Mouse (Mus musculus) heart, embryonic 10.5 days (tissue): ENCODE results near the gene N4bp2l2. TPM values are rescaled to one million over a fixed set of nuclear protein-coding genes. Genes with fewer than 3 reads are reported as not detected.
"Not testable (repeated sequence)": the region's sequence is repeated elsewhere in the genome, so short reads cannot be mapped to it uniquely, and the experiment has no call there.

ENCODE experiments used
- DNase-seq: peaks from one replicate; pipeline ENCODE4 v3.0.0-alpha.2; 2017; ENCODE audit warnings: low spot score
- H3K27ac ChIP-seq: fragments of 300-500 bp; sonication (generic); 2 replicates; pipeline ENCODE4 v1.5.1; 2016; ENCODE audit warnings: mild to moderate bottlenecking
- H3K27me3 ChIP-seq: fragments of 300-500 bp; sonication (generic); 2 replicates; pipeline ENCODE4 v1.6.1; 2016; ENCODE audit warnings: mild to moderate bottlenecking; ENCODE audit not compliant: poor library complexity, insufficient read depth, severe bottlenecking
- H3K36me3 ChIP-seq: fragments of 300-500 bp; sonication (generic); 2 replicates; pipeline ENCODE4 v1.6.1; 2016; ENCODE audit warnings: mild to moderate bottlenecking, moderate library complexity
- H3K4me1 ChIP-seq: fragments of 300-500 bp; sonication (generic); 2 replicates; pipeline ENCODE4 v1.6.1; 2016; ENCODE audit warnings: mild to moderate bottlenecking
- H3K4me3 ChIP-seq: fragments of 300-500 bp; sonication (generic); 2 replicates; pipeline ENCODE4 v1.5.1; 2016; ENCODE audit warnings: mild to moderate bottlenecking, moderate library complexity
- H3K9me3 ChIP-seq: fragments of 300-500 bp; sonication (generic); 2 replicates; pipeline ENCODE4 v1.6.1; 2016; ENCODE audit warnings: mild to moderate bottlenecking, moderate library complexity
- WGBS: fragments of 180-500 bp; shearing (Covaris S2); methylation state at CpG from one replicate; pipeline ENCODE4 v1.1.7; 2016; 5-methylcytosine and 5-hydroxymethylcytosine counted together
- polyA plus RNA-seq: library from polyadenylated mRNA; unstranded; fragments of >200 nt; fragmentation: Nextera tagmentation; extraction: Ambion mirVana; gene quantifications from 2 replicates; pipeline ENCODE4 v1.2.1, GENCODE M21; 2016

N4bp2l2 gene
- polyA plus RNA-seq, 1 experiment from 2014 or later, result 37.5 TPM

DNA sequence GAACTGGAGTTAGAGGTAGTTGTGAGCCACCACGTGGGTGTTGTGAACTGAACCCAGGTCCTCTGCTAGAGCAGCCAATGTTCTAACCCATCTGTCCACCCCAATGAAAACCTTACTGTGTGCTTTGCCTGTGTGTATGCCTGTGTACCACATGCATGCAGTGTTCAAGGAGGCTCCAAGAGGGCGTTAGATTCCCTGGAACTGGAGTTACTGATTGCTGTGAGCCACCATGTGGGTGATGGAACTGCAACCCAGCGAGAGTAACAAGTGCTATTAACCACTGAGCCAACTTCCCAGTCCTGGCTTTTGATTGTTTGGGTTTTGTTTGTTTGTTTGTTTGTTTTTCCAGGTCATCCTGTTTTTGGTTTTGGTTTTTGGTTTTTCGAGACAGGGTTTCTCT lies 2.7 kb upstream of the N4bp2l2 start:
- Histone ChIP-seq H3K4me3 (no peak overlapping the region), H3K27me3 (no peaks in the 10 kb centered on the region), H3K27ac (no peak overlapping the region), H3K4me1 (0 out of 2 replicates have a peak, but pooled peaks cover 4% of the 10 kb centered on the region), H3K36me3 (no peaks in the 10 kb centered on the region), H3K9me3 (no peaks in the 10 kb centered on the region)
- DNase-seq, result no peak
- 59% methylated on average over 4 of the region's 4 CpGs for WGBS

DNA sequence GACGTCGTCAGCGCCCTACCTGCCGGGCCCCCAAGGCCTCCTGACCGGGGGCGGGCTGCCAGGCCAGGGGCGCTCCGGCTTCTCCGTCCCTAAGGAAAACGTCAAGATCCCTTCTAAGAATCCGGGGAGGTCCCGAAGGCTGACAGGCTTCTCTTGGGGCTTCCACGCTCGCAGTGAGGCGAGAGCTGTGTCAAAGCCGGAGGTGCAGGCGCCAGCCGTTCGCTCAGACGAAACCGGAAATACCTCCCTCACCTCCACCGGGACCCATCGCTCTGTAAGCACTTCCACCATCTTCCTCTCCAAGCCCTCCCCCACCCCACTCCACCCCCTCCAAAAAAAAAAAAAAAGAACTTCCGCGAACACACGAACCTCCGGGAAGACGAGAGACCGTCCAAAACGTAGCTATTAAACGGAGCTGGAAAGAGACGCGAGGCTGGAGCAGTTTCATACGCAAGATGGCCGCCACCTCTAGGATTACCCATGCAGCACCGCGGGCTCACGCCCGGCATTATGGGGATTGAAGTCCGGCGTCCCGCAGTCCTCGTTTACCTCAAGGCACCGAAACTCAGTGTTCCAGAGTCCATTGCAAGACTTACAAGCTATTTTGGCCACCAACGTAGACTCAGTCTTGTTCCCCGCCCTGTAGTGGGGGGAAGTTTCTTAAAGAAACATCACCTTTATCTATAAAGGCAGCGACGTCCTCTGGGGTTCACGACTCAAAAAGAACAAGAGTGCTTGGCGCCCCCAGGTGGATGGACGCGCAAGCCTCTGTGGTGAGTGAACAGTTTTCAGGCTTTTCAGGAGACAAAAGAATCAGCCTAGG lies 640 bp downstream of the N4bp2l2 start:
- Histone ChIP-seq H3K27ac (peak overlapping the region; percentile 96), H3K36me3 (peaks cover 20% of the 10 kb centered on the region), H3K4me3 (peak overlapping the region; percentile 96), H3K9me3 (no peaks in the 10 kb centered on the region), H3K4me1 (0 out of 2 replicates have a peak, but pooled peaks cover 5% of the 10 kb centered on the region), H3K27me3 (no peaks in the 10 kb centered on the region)
- peak; percentile 98 for DNase-seq
- WGBS, result under 1% methylated on average over 52 of the region's 52 CpGs

DNA sequence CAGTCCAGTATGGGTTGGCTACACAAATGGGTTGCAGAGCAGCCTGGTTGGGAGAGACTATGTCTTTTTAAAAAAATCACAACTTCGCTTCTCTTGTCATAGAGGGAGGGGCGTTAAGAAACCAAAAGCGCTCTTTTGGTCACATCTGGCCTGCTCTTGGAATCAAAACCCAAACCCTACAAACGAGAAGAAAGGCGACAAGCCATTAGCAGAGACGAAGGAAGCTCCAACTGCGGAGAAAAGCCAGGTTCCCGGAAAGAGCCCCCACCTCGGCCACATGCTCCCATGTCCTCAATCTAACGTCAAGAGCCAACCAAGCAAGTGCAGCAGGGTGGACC lies 1.2 kb downstream of the N4bp2l2 start:
- WGBS, result under 1% methylated on average over 10 of the region's 10 CpGs
- Histone ChIP-seq H3K4me3 (peak overlapping the region; percentile 96), H3K4me1 (0 out of 2 replicates have a peak, but pooled peaks cover 5% of the 10 kb centered on the region), H3K9me3 (no peaks in the 10 kb centered on the region), H3K36me3 (peaks cover 22% of the 10 kb centered on the region), H3K27me3 (no peaks in the 10 kb centered on the region), H3K27ac (peak overlapping the region; percentile 96)
- DNase-seq, result no peak

DNA sequence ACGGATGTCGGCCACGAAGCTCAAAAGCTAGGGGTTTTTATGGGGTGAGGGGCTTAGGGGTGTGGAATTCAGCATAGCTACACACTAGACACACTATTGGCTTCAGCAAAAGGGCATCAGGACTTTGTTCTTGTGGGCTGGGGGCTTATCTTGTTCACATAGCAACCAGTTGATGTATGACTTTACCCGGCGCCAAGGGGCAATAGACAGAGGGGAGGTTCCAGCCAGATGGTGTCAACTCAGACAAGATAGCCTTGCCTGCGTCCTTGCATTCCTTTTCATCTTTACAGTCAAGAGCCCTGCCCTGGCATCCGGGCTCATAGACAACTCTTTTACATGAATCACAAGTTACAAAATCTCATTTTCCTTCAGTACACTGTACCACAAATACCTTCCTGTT lies 2.1 kb downstream of the N4bp2l2 start:
- H3K27ac ChIP-seq, result not testable (repeated sequence)
- peak overlapping the region; percentile 96 for H3K4me3 ChIP-seq
- 31% methylated on average over 7 of the region's 7 CpGs for WGBS

DNA sequence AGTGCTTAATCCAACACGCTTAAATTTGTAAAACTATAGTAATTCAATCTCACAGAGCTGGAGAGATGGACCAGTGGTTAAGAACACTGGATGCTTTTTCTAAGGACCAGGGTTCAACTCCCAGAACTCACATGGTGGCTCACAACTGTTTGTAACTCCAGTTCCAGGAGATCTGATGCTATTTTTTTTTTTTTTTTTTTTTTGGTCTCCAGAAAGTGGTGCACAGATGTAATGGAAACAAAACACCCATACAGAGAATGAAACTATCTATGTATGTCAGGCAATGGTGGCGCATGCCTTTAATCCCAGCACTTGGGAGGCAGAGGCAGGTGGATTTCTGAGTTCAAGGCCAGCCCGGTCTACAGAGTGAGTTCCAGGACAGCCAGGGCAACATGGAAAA lies 5.7 kb downstream of the N4bp2l2 start:
- not testable (repeated sequence) for H3K9me3 ChIP-seq, H3K27me3 ChIP-seq, H3K4me1 ChIP-seq, DNase-seq, H3K27ac ChIP-seq, H3K4me3 ChIP-seq
- WGBS, result 86% methylated on average over 3 of the region's 3 CpGs
- peaks cover 47% of the 10 kb centered on the region for H3K36me3 ChIP-seq

More for the DNA sequence above, 2.1 kb downstream of the N4bp2l2 start:
- peaks cover 26% of the 10 kb centered on the region for H3K36me3 ChIP-seq
- not testable (repeated sequence) for H3K9me3 ChIP-seq, H3K4me1 ChIP-seq, DNase-seq, H3K27me3 ChIP-seq

DNA sequence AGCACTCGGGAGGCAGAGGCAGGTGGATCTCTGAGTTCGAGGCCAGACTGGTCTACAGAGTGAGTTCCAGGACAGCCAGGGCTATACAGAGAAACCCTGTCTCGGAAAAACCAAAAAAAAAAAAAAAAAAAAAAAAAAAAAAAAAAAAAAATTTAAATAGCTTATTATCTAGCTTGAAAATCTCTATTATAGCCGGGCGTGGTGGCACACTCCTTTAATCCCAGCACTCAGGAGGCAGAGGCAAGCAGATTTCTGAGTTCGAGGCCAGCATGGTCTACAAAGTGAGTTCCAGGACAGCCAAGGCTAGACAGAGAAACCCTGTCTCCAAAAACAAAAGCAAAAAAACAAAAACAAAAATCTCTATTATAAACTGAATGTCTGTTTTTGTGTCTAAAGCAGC lies 6.6 kb downstream of the N4bp2l2 start:
- not testable (repeated sequence) for H3K9me3 ChIP-seq, H3K4me3 ChIP-seq, H3K27ac ChIP-seq, DNase-seq, H3K27me3 ChIP-seq, H3K4me1 ChIP-seq
- 91% methylated on average over 6 of the region's 6 CpGs for WGBS
- peaks cover 52% of the 10 kb centered on the region for H3K36me3 ChIP-seq

DNA sequence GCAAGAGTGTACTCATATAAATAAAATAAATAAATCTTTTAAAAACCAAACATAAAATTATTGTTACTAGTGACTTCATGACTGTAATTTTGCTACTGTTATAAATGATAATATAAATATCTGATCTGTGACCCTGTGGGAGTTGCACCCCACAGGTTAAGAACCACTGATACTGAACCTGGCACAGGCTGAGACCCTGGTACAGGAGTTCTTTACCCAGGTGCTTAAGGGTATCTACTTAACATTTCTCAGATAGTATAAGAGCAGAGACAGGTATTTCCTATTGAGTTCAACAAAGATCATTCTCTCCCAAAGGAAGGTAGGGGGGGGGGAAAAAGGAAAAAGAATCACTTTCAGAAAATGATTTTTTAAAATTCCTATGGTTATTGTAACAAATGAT lies 11.4 kb downstream of the N4bp2l2 start:
- Histone ChIP-seq H3K4me1 (no peaks in the 10 kb centered on the region; the same call in 1 of the 2 replicates), H3K4me3 (no peak overlapping the region), H3K27ac (no peak overlapping the region), H3K9me3 (no peaks in the 10 kb centered on the region), H3K36me3 (peaks cover 43% of the 10 kb centered on the region), H3K27me3 (no peaks in the 10 kb centered on the region)
- DNase-seq, result no peak

DNA sequence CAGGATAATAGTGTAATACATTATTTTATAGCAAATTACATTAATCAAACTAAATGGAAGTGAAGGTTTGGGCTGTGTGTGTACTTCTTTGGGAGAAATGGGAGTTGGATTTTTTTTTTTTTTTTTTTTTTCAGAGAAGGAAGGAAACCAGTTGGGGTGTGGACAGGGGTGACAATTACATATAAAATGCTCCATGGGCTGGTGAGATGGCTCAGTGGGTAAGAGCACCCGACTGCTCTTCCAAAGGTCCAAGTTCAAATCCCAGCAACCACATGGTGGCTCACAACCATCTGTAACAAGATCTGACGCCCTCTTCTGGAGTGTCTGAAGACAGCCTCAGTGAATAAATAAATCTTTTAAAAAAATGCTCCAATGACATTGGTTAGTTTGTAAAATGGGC lies 13.4 kb downstream of the N4bp2l2 start:
- Histone ChIP-seq H3K27me3 (no peaks in the 10 kb centered on the region), H3K4me3 (no peak overlapping the region), H3K4me1 (no peaks in the 10 kb centered on the region), H3K9me3 (no peaks in the 10 kb centered on the region), H3K36me3 (peaks cover 49% of the 10 kb centered on the region), H3K27ac (no peak overlapping the region)
- WGBS, result 85% methylated on average over 2 of the region's 2 CpGs
- DNase-seq, result no peak

DNA sequence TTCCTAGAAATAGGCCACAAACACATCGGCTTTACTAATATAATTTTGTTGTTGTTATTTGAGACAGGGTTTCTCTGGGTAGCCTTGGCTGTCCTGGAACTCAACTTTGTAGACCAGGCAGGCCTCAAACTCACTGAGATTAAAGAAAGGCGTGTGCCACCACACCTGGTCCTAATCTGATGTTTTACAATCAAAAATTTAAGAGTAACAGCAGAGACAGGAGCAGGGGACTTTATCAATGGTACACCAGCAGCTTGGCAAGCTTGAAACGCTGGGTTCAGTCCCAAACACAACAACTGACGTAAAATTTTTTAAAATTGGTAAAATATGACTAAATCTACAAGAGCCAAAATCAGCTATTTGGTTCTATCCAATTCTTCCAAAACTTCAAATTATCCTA lies 21.1 kb downstream of the N4bp2l2 start:
- whole genome bisulfite sequencing, result 92% methylated on average over 4 of the region's 4 CpGs
- Histone ChIP-seq H3K27ac (no peak overlapping the region), H3K9me3 (no peaks in the 10 kb centered on the region), H3K4me3 (no peak overlapping the region), H3K36me3 (peaks cover 75% of the 10 kb centered on the region), H3K27me3 (no peaks in the 10 kb centered on the region), H3K4me1 (no peaks in the 10 kb centered on the region)
- no peak for DNase-seq

DNA sequence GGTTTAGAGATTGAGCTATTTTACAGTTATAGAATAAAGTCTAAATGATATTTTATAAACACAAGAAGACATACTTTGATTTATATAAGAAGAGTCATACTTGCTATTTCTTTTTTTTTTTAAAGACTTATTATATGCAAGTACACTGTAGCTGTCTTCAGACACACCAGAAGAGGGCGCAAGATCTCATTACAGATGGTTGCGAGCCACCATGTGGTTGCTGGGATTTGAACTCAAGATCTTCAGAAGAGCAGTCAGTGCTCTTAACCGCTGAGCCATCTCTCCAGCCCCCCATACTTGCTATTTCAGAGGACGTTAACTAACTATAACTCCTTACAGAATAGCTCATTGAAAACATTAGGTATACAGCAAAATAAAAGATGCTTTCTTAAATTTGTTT lies 22.6 kb downstream of the N4bp2l2 start:
- 95% methylated on average over 4 of the region's 4 CpGs for WGBS
- H3K27me3 ChIP-seq, H3K27ac ChIP-seq, DNase-seq, H3K4me3 ChIP-seq, H3K9me3 ChIP-seq, H3K4me1 ChIP-seq: not testable (repeated sequence)
- peaks cover 69% of the 10 kb centered on the region for H3K36me3 ChIP-seq

DNA sequence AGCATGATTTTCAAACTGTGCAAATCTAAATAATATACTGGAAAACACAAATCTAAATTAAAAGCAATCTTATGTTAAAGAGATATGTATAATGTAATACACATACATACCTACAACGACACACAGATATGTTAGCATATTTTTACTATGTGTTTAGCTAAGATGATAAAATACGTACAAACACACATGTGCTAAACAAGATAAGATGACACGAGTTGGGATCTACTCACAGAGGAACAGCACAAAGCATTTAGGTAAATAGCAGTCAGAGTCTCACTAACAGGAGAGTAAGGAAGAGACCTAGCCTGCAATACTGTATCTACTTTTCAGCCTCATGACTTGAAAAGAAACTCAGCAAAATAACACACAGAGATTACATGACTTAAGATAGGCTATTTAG lies 24.5 kb downstream of the N4bp2l2 start:
- Histone ChIP-seq H3K4me1 (no peaks in the 10 kb centered on the region), H3K27ac (no peak overlapping the region), H3K4me3 (no peak overlapping the region), H3K36me3 (peaks cover 71% of the 10 kb centered on the region), H3K9me3 (no peaks in the 10 kb centered on the region), H3K27me3 (no peaks in the 10 kb centered on the region)
- WGBS, result 82% methylated on average over 3 of the region's 3 CpGs
- DNase-seq, result no peak

DNA sequence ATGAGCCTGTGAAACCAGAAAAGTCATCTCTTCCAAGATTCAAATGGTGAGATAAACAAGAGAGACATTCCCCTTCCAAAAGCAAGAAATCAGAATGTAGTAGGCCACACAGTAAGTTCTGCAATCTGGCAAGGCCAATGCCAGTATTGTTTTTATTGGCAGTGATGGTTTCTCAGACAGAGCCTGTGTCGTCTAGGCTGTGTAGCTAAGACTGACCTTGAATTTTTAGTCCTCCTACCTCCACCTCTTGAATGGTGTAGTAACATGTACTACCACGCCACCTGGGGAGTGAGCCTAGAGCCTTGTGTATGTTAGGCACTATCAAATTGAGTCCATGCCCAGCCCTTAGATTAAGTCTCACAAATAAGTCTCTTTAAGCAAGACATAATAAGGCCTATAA lies 36.3 kb downstream of the N4bp2l2 start:
- DNase-seq, result no peak
- Histone ChIP-seq H3K9me3 (no peaks in the 10 kb centered on the region), H3K4me3 (no peak overlapping the region), H3K27ac (no peak overlapping the region), H3K27me3 (no peaks in the 10 kb centered on the region), H3K36me3 (peaks cover 25% of the 10 kb centered on the region; the same call in 1 of the 2 replicates), H3K4me1 (no peaks in the 10 kb centered on the region)
- 88% methylated on average over 2 of the region's 2 CpGs for whole genome bisulfite sequencing

DNA sequence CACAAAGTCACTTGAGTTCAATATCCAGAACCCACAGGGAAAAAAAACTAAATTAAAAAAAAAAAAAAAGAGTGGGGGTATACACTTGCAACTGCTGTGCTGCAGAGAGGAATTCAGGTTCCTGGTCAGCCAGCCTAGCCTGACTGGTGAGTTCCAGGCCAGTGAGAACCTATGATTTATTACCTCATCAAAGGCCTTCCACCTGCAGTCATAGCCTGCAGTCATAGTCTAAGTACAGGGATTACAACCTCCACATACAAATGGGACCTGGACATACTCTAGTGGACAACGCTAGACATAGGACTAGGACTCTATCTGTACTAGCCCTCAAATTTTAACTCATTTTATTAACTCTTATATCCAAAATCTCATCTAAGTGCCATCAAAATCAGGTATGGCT lies 36.7 kb downstream of the N4bp2l2 start:
- DNase-seq, result no peak
- Histone ChIP-seq H3K4me1 (no peaks in the 10 kb centered on the region), H3K27ac (no peak overlapping the region), H3K4me3 (no peak overlapping the region), H3K27me3 (no peaks in the 10 kb centered on the region), H3K9me3 (no peaks in the 10 kb centered on the region), H3K36me3 (peaks cover 21% of the 10 kb centered on the region; the same call in 1 of the 2 replicates)
- 95% methylated on average over 1 of the region's 1 CpGs for WGBS

DNA sequence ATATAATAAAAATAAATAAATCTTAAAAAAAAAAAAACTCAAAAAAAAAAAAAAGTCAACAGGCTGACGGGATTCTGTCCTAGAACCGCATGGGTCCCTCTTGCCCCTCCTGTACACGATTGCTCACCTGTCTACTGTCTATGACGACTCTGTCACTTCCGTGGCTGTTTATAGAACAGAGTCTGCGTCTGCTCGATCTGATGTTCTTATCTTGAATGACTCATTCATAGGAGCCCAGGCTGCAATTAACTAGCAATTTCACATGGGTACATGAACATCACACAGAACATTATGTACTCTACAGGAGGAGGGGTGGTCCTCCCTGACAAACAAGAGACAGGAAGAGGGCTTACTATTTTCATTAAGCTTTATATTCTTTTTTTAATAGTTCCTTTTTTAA lies 40.5 kb downstream of the N4bp2l2 start:
- Histone ChIP-seq H3K36me3 (0 out of 2 replicates have a peak, but pooled peaks cover 6% of the 10 kb centered on the region), H3K9me3 (no peaks in the 10 kb centered on the region), H3K4me1 (no peaks in the 10 kb centered on the region), H3K27ac (no peak overlapping the region), H3K27me3 (no peaks in the 10 kb centered on the region), H3K4me3 (no peak overlapping the region)
- DNase-seq, result no peak
- 49% methylated on average over 7 of the region's 7 CpGs for WGBS
